Mouse (Mus musculus) limb, embryonic 10.5 days (tissue): ENCODE data around the gene Parvb. TPM values are rescaled to one million over a fixed set of nuclear protein-coding genes. Genes with fewer than 3 reads are reported as not detected.

ENCODE experiments used
- DNase-seq: peaks from one replicate; pipeline ENCODE4 v3.0.0-alpha.2; 2017; ENCODE audit warnings: low spot score
- H3K27ac ChIP-seq: fragments of 300-500 bp; sonication (generic); 2 replicates; pipeline ENCODE4 v1.5.1; 2016; ENCODE audit warnings: mild to moderate bottlenecking
- H3K27me3 ChIP-seq: fragments of 300-500 bp; sonication (generic); 2 replicates; pipeline ENCODE4 v1.6.1; 2016; ENCODE audit warnings: low read depth, mild to moderate bottlenecking; ENCODE audit not compliant: poor library complexity, severe bottlenecking
- H3K36me3 ChIP-seq: fragments of 300-500 bp; sonication (generic); 2 replicates; pipeline ENCODE4 v1.6.1; 2016; ENCODE audit warnings: mild to moderate bottlenecking, moderate library complexity
- H3K4me1 ChIP-seq: fragments of 300-500 bp; sonication (generic); 2 replicates; pipeline ENCODE4 v1.6.1; 2016
- H3K4me3 ChIP-seq: fragments of 300-500 bp; sonication (generic); 2 replicates; pipeline ENCODE4 v1.5.1; 2016; ENCODE audit warnings: mild to moderate bottlenecking, moderate library complexity
- H3K9me3 ChIP-seq: fragments of 300-500 bp; sonication (generic); replicated peaks from 2 replicates; pipeline ENCODE4 v1.6.1; 2016; ENCODE audit warnings: mild to moderate bottlenecking
- WGBS: fragments of 180-500 bp; shearing (Covaris S2); methylation state at CpG from one replicate; pipeline ENCODE4 v1.1.7; 2016; 5-methylcytosine and 5-hydroxymethylcytosine counted together
- polyA plus RNA-seq: library from polyadenylated mRNA; unstranded; fragments of >200 nt; fragmentation: Nextera tagmentation; extraction: Ambion mirVana; gene quantifications from 2 replicates; pipeline ENCODE4 v1.2.1, GENCODE M21; 2016

The Parvb gene
- polyA plus RNA-seq, 1 experiment from 2014 or later: 9.0 TPM

GRCm38 (mm10) chr15:84210941-84211340 is 20.9 kb upstream of the Parvb start:
- no peaks in the 10 kb centered on the region for H3K27me3 ChIP-seq
- WGBS: 94% methylated on average over 13 of the region's 13 CpGs
- H3K9me3 ChIP-seq: no peaks in the 10 kb centered on the region
- H3K4me3 ChIP-seq: no peak overlapping the region
- H3K4me1 ChIP-seq: peaks cover 41% of the 10 kb centered on the region
- peaks cover 75% of the 10 kb centered on the region for H3K36me3 ChIP-seq
- DNase-seq: no peak
- H3K27ac ChIP-seq: 0 out of 2 replicates have a peak overlapping the region, but pooled peaks have one; percentile 9

GRCm38 (mm10) chr15:84211564-84211963 is 20.3 kb upstream of the Parvb start:
- peaks cover 69% of the 10 kb centered on the region for H3K36me3 ChIP-seq
- no peak overlapping the region for H3K27ac ChIP-seq
- H3K4me3 ChIP-seq: no peak overlapping the region
- WGBS: 78% methylated on average over 4 of the region's 4 CpGs
- DNase-seq: no peak
- peaks cover 47% of the 10 kb centered on the region for H3K4me1 ChIP-seq
- no peaks in the 10 kb centered on the region for H3K27me3 ChIP-seq
- no peaks in the 10 kb centered on the region for H3K9me3 ChIP-seq

- Histone ChIP-seq H3K4me1 (peaks cover 53% of the 10 kb centered on the region), H3K36me3 (peaks cover 63% of the 10 kb centered on the region), H3K9me3 (no peaks in the 10 kb centered on the region), H3K27me3 (no peaks in the 10 kb centered on the region), H3K4me3 (no peak overlapping the region), H3K27ac (no peak overlapping the region; the same call in 1 of the 2 replicates)
- 44% methylated on average over 6 of the region's 6 CpGs for WGBS
- DNase-seq: peak; percentile 94
These were observed 19.6 kb upstream of the Parvb start for GRCm38 (mm10) chr15:84212031-84212755.

GRCm38 (mm10) chr15:84212756-84213105 is 19.1 kb upstream of the Parvb start:
- WGBS: 87% methylated on average over 2 of the region's 2 CpGs
- no peaks in the 10 kb centered on the region for H3K9me3 ChIP-seq
- no peak for DNase-seq
- H3K4me1 ChIP-seq: peaks cover 59% of the 10 kb centered on the region
- H3K36me3 ChIP-seq: peaks cover 57% of the 10 kb centered on the region
- H3K27ac ChIP-seq: peak overlapping the region; percentile 84
- H3K27me3 ChIP-seq: no peaks in the 10 kb centered on the region
- no peak overlapping the region for H3K4me3 ChIP-seq

GRCm38 (mm10) chr15:84213162-84213739 is 18.6 kb upstream of the Parvb start:
- Histone ChIP-seq H3K4me3 (no peak overlapping the region), H3K36me3 (peaks cover 53% of the 10 kb centered on the region), H3K9me3 (no peaks in the 10 kb centered on the region), H3K4me1 (peaks cover 64% of the 10 kb centered on the region), H3K27ac (peak overlapping the region; percentile 84), H3K27me3 (no peaks in the 10 kb centered on the region)
- no peak for DNase-seq
- WGBS: 90% methylated on average over 6 of the region's 6 CpGs

GRCm38 (mm10) chr15:84214476-84214875 is 17.4 kb upstream of the Parvb start:
- Histone ChIP-seq H3K4me3 (no peak overlapping the region), H3K9me3 (no peaks in the 10 kb centered on the region), H3K27me3 (no peaks in the 10 kb centered on the region), H3K4me1 (peaks cover 76% of the 10 kb centered on the region), H3K27ac (peak overlapping the region; percentile 84), H3K36me3 (peaks cover 42% of the 10 kb centered on the region)
- no peak for DNase-seq
- WGBS: 77% methylated on average over 7 of the region's 7 CpGs

GRCm38 (mm10) chr15:84215273-84215672 is 16.6 kb upstream of the Parvb start:
- peaks cover 34% of the 10 kb centered on the region for H3K36me3 ChIP-seq
- no peak for DNase-seq
- H3K27ac ChIP-seq: peak overlapping the region; percentile 84
- H3K9me3 ChIP-seq: no peaks in the 10 kb centered on the region
- 74% methylated on average over 2 of the region's 2 CpGs for WGBS
- H3K4me1 ChIP-seq: peaks cover 84% of the 10 kb centered on the region
- no peaks in the 10 kb centered on the region for H3K27me3 ChIP-seq
- no peak overlapping the region for H3K4me3 ChIP-seq

GRCm38 (mm10) chr15:84216026-84216425 is 15.8 kb upstream of the Parvb start:
- Histone ChIP-seq H3K36me3 (peaks cover 26% of the 10 kb centered on the region), H3K4me3 (no peak overlapping the region), H3K27me3 (no peaks in the 10 kb centered on the region), H3K4me1 (peaks cover 91% of the 10 kb centered on the region), H3K9me3 (no peaks in the 10 kb centered on the region), H3K27ac (peak overlapping the region; percentile 84)
- DNase-seq: no peak

GRCm38 (mm10) chr15:84216461-84217084 is 15.3 kb upstream of the Parvb start:
- Histone ChIP-seq H3K27me3 (no peaks in the 10 kb centered on the region), H3K9me3 (no peaks in the 10 kb centered on the region), H3K27ac (peak overlapping the region; percentile 84), H3K4me3 (peak overlapping the region; percentile 17; the same call in 1 of the 2 replicates), H3K36me3 (peaks cover 21% of the 10 kb centered on the region), H3K4me1 (peaks cover 91% of the 10 kb centered on the region)
- WGBS: 10% methylated on average over 7 of the region's 7 CpGs
- peak; percentile 78 for DNase-seq

- 18% methylated on average over 23 of the region's 23 CpGs for WGBS
- Histone ChIP-seq H3K36me3 (peaks cover 13% of the 10 kb centered on the region), H3K27me3 (no peaks in the 10 kb centered on the region), H3K4me1 (peaks cover 80% of the 10 kb centered on the region), H3K9me3 (no peaks in the 10 kb centered on the region), H3K4me3 (no peak overlapping the region), H3K27ac (peak overlapping the region; percentile 84)
- no peak for DNase-seq
These were observed 13.7 kb upstream of the Parvb start for GRCm38 (mm10) chr15:84217969-84218782.

- H3K27ac ChIP-seq: peak overlapping the region; percentile 84
- H3K4me1 ChIP-seq: peaks cover 80% of the 10 kb centered on the region
- WGBS: 16% methylated on average over 9 of the region's 9 CpGs
- H3K36me3 ChIP-seq: peaks cover 13% of the 10 kb centered on the region
- no peaks in the 10 kb centered on the region for H3K27me3 ChIP-seq
- no peaks in the 10 kb centered on the region for H3K9me3 ChIP-seq
- H3K4me3 ChIP-seq: no peak overlapping the region
- DNase-seq: peak; percentile 83
These were observed 13.0 kb upstream of the Parvb start for GRCm38 (mm10) chr15:84218783-84219271.

- 89% methylated on average over 5 of the region's 5 CpGs for WGBS
- no peaks in the 10 kb centered on the region for H3K36me3 ChIP-seq
- H3K27me3 ChIP-seq: no peaks in the 10 kb centered on the region
- H3K4me1 ChIP-seq: peaks cover 71% of the 10 kb centered on the region
- DNase-seq: no peak
- H3K27ac ChIP-seq: peak overlapping the region; percentile 21; the same call in 1 of the 2 replicates
- no peak overlapping the region for H3K4me3 ChIP-seq
- no peaks in the 10 kb centered on the region for H3K9me3 ChIP-seq
These were observed 10.3 kb upstream of the Parvb start for GRCm38 (mm10) chr15:84221539-84221938.
